20 mouse cellular contexts compared by ENCODE assay signal in the genomic region with DNA sequence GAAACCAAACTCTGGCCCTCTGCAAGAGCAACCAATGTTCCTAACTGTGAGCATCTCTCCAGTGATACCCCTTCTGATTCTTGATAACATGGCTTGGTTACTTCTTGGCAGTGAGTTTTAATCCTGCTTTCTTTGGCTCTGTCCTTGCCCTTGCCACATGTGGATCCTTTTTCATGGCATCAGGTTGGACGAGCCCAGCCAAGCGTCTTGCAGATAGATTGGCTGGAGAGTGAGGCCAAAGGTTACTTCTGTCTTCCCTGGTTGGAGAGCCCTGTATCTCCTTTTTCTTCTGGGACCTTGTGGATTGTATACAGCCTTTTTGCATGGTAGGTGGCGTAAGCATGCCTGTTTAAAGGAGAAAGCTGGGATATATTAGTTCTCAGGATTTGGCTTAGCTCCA. TPM values are rescaled to one million over a fixed set of nuclear protein-coding genes. Genes with fewer than 3 reads are reported as not detected.
"Had no signal": no experiment of that assay in that cellular context is flagged by ENCODE, and none has a peak within 500 bp of the region (broad histone marks: within the 10 kb centered on the region; RNA-seq: fewer than 3 reads in every experiment).

No protein-coding gene starts in this region.

- DNase-seq: lung, adult 18-20 months; lung, embryonic 14.5 days; lung, postnatal 10 days; lung, postnatal 4 days; midbrain, embryonic 14.5 days; right cerebral cortex, postnatal 14 days; thymus, adult 2 months; thymus, postnatal 25 days; thymus, postnatal 4 days had no signal

- H3K27ac ChIP-seq: midbrain, embryonic 10.5 days; midbrain, embryonic 12.5 days; neural tube, embryonic 13.5 days; neural tube, embryonic 15.5 days; stomach, embryonic 15.5 days; stomach, postnatal 0 days had no signal

- H3K4me1 ChIP-seq: midbrain, embryonic 10.5 days; midbrain, embryonic 12.5 days; neural tube, embryonic 13.5 days; neural tube, embryonic 15.5 days; stomach, embryonic 15.5 days had no signal

- H3K4me3 ChIP-seq: midbrain, embryonic 10.5 days; midbrain, embryonic 12.5 days; myocyte; neural tube, embryonic 13.5 days; neural tube, embryonic 15.5 days; stomach, embryonic 15.5 days had no signal

RNA-seq across cellular contexts. Expression of a gene that starts 42.6 kb away (rescaled TPM):
- total RNA-seq: megakaryocyte, adult 5-6 weeks; megakaryocyte-erythroid progenitor cell, adult 5-6 weeks had no signal
- polyA plus RNA-seq: lung, embryonic 14.5 days; midbrain, embryonic 10.5 days; midbrain, embryonic 12.5 days; midbrain, embryonic 14.5 days; midbrain, embryonic 16.5 days; neural tube, embryonic 11.5 days; neural tube, embryonic 13.5 days had no signal
